Mouse (Mus musculus) kidney, embryonic 14.5 days (tissue): ENCODE measurements around the gene Nek8. TPM values are rescaled to one million over a fixed set of nuclear protein-coding genes. Genes with fewer than 3 reads are reported as not detected.
"Not testable (repeated sequence)": the region's sequence is repeated elsewhere in the genome, so short reads cannot be mapped to it uniquely, and the experiment has no call there.

Experiments
- ATAC-seq: fragments of 200-750 bp; cut with Nextera tagmentation; 2 replicates; pipeline ENCODE4 v1.8.0; 2017; ENCODE audit warnings: moderate number of reproducible peaks, mild to moderate bottlenecking, moderate TSS enrichment, moderate library complexity; ENCODE audit not compliant: low FRiP score, low TSS enrichment
- H3K27ac ChIP-seq: fragments of 300-500 bp; sonication (generic); 2 replicates; pipeline ENCODE4 v1.5.1; 2014; ENCODE audit warnings: low read depth, mild to moderate bottlenecking, low read length, moderate library complexity, mixed read lengths
- H3K27me3 ChIP-seq: fragments of 300-500 bp; sonication (generic); 2 replicates; pipeline ENCODE4 v1.6.1; 2014; ENCODE audit warnings: mild to moderate bottlenecking, low read length; ENCODE audit not compliant: control insufficient read depth, insufficient read depth
- H3K36me3 ChIP-seq: fragments of 300-500 bp; sonication (generic); 2 replicates; pipeline ENCODE4 v1.6.1; 2014; ENCODE audit warnings: low read length, mixed read lengths; ENCODE audit not compliant: control insufficient read depth, insufficient read depth
- H3K4me1 ChIP-seq: fragments of 300-500 bp; sonication (generic); 2 replicates; pipeline ENCODE4 v1.6.1; 2014; ENCODE audit warnings: low read length, mixed read lengths; ENCODE audit not compliant: control insufficient read depth, insufficient read depth
- H3K4me2 ChIP-seq: fragments of 300-500 bp; sonication (generic); replicated peaks from 2 replicates; pipeline ENCODE4 v1.6.1; 2014; ENCODE audit warnings: low read depth, mild to moderate bottlenecking, low read length
- H3K4me3 ChIP-seq: fragments of 300-500 bp; sonication (generic); 2 replicates; pipeline ENCODE4 v1.5.1; 2014; ENCODE audit warnings: mild to moderate bottlenecking, low read length
- H3K9ac ChIP-seq: fragments of 300-500 bp; sonication (generic); 2 replicates; pipeline ENCODE4 v1.6.1; 2014; ENCODE audit warnings: low read depth, mild to moderate bottlenecking, low read length, moderate library complexity
- H3K9me3 ChIP-seq: fragments of 300-500 bp; sonication (generic); 2 replicates; pipeline ENCODE4 v1.6.1; 2016; ENCODE audit warnings: low read length; ENCODE audit not compliant: control insufficient read depth
- WGBS: fragments of 180-500 bp; shearing (Covaris S2); extraction: QIAGEN DNeasy Blood & Tissue Kit; methylation state at CpG from one replicate; pipeline ENCODE4 v1.1.7; 2014; 5-methylcytosine and 5-hydroxymethylcytosine counted together
- polyA plus RNA-seq: library from polyadenylated mRNA; unstranded; fragments of >200 nt; fragmentation: Nextera tagmentation; extraction: Ambion mirVana; gene quantifications from 2 replicates; pipeline ENCODE4 v1.2.1, GENCODE M21; 2014

Gene Nek8
- polyA plus RNA-seq, 1 experiment from 2014 or later: 20.6 TPM

- Histone ChIP-seq H3K9ac (no peak overlapping the region), H3K36me3 (peaks cover 42% of the 10 kb centered on the region; the same call in 1 of the 2 replicates)
These were observed 29.6 kb downstream of the Nek8 start for GRCm38 (mm10) chr11:78146707-78147543.

DNA sequence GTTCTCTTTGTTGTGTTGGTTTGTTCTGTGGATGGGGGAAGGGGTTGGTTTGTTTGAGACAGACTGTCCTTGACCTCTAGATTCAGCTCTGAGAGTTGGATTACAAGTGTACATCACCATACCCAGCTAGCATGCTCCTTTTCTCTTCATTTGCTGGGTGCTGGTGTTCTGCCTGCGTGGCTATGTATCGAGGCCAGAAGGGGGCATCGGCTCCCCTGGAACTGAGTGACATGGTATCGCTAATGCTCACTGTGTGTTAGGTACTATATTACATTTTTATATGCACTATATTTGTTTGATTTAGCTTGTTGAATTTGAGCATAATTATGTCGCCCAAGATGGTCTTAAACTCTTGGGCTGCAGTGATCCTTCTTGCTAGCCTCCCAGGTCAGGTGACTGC, 30.3 kb downstream of the Nek8 start:
- Histone ChIP-seq H3K9me3 (no peaks in the 10 kb centered on the region), H3K4me3 (no peak overlapping the region), H3K4me1 (no peaks in the 10 kb centered on the region), H3K9ac (no peak overlapping the region), H3K36me3 (peaks cover 40% of the 10 kb centered on the region; the same call in 1 of the 2 replicates), H3K27me3 (no peaks in the 10 kb centered on the region), H3K4me2 (no peak overlapping the region), H3K27ac (no peak overlapping the region)
- ATAC-seq: no peak
- WGBS: 81% methylated on average over 5 of the region's 5 CpGs

More at GRCm38 (mm10) chr11:78146707-78147543, 29.6 kb downstream of the Nek8 start:
- no peak overlapping the region for H3K4me2 ChIP-seq
- ATAC-seq: no peak
- H3K27ac ChIP-seq: no peak overlapping the region
- no peaks in the 10 kb centered on the region for H3K9me3 ChIP-seq
- no peak overlapping the region for H3K4me3 ChIP-seq
- H3K27me3 ChIP-seq: no peaks in the 10 kb centered on the region
- no peaks in the 10 kb centered on the region for H3K4me1 ChIP-seq
- 91% methylated on average over 6 of the region's 6 CpGs for WGBS

DNA sequence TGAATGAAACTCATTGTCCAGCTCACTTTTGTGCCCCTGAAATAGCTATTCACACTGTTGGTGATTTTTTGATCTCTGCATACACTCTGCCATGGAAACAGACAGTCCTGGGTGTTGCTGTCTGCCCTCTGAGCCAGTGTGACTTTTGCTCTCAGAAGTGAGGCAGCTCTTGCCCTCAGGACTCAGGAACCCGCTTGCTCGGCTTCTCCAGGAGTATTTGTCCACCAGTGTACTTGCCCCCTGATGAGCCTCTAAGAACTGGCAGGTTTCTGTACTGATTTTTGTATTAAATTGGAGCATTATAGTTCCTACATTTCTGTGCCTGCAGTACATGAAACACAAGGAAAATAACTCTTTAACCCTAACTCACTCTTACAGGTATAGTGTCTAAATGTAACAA, 33.0 kb downstream of the Nek8 start:
- Histone ChIP-seq H3K27ac (no peak overlapping the region), H3K36me3 (peaks cover 29% of the 10 kb centered on the region; the same call in 1 of the 2 replicates), H3K9ac (no peak overlapping the region), H3K4me3 (no peak overlapping the region), H3K27me3 (no peaks in the 10 kb centered on the region), H3K4me1 (no peaks in the 10 kb centered on the region), H3K9me3 (no peaks in the 10 kb centered on the region), H3K4me2 (no peak overlapping the region)
- 90% methylated on average over 2 of the region's 2 CpGs for WGBS
- no peak for ATAC-seq

DNA sequence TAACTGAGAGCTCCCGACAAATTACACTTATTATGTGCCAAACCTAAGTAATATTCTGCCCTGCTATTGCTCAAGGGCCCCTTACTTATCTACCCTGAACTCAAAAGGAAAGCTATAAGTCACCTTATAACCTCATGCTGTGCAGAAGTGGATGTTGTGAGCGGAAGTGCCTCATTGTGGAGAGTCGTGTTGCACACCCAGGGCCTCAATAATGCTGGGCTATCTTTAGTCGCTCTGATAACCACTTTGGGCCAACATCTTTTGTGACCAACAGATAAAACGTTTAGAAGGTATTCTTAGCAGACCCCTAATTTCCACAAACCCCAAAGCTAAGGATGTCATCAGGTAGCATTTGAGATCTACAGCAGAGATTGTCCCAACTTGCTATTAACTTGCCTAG, 35.8 kb downstream of the Nek8 start:
- H3K36me3 ChIP-seq: peaks cover 26% of the 10 kb centered on the region; the same call in 1 of the 2 replicates
- ATAC-seq: no peak
- H3K27ac ChIP-seq: no peak overlapping the region
- no peaks in the 10 kb centered on the region for H3K27me3 ChIP-seq
- H3K4me2 ChIP-seq: no peak overlapping the region
- WGBS: 84% methylated on average over 5 of the region's 5 CpGs
- H3K4me3 ChIP-seq: no peak overlapping the region
- no peak overlapping the region for H3K9ac ChIP-seq
- no peaks in the 10 kb centered on the region for H3K4me1 ChIP-seq
- no peaks in the 10 kb centered on the region for H3K9me3 ChIP-seq

DNA sequence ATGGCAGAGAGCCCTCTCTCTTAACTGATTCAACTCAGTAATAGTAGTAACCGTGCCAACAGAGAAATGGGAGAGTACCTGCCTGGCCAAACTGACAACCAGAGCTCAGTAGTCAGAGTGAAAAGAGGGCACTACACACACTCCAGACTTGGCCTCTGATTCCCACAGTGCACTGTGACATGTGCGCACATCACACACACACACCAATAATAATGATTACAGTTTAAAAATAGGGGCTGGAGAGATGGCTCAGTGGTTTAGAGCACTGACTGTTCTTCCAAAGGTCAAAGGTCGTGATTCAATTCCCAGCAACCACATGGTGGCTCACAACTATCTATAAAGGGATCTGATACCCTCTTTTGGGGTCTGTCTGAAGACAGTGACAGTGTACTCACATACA, 38.5 kb downstream of the Nek8 start:
- no peak for ATAC-seq
- Histone ChIP-seq H3K4me2 (no peak overlapping the region), H3K4me1 (no peaks in the 10 kb centered on the region), H3K9ac (no peak overlapping the region), H3K27me3 (no peaks in the 10 kb centered on the region), H3K9me3 (no peaks in the 10 kb centered on the region), H3K27ac (no peak overlapping the region), H3K4me3 (no peak overlapping the region), H3K36me3 (0 out of 2 replicates have a peak, but pooled peaks cover 4% of the 10 kb centered on the region)
- WGBS: 84% methylated on average over 3 of the region's 3 CpGs

DNA sequence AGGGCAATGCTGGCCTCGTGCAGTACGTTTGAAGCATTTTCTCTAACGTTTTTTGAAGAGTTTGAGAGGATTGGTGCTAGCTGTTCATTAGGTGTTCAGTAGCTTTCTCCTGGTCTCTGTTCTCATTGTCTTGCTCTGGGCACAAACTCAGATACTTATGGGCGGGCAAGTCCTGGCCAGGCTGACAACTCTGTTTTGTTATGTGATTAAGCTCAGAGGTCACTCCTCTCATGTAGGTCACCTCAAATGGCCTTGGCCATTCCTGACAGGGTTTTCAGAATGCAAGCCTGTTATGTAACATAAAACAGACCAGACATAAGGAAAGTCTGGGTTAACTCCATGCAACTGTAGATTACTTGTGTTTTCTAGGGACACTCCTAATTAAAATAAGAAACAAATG, 38.9 kb downstream of the Nek8 start:
- H3K4me2 ChIP-seq: no peak overlapping the region
- ATAC-seq: no peak
- no peak overlapping the region for H3K4me3 ChIP-seq
- 0 out of 2 replicates have a peak, but pooled peaks cover 4% of the 10 kb centered on the region for H3K36me3 ChIP-seq
- H3K9me3 ChIP-seq: no peaks in the 10 kb centered on the region
- 82% methylated on average over 4 of the region's 4 CpGs for WGBS
- H3K27ac ChIP-seq: no peak overlapping the region
- no peak overlapping the region for H3K9ac ChIP-seq
- no peaks in the 10 kb centered on the region for H3K27me3 ChIP-seq
- H3K4me1 ChIP-seq: no peaks in the 10 kb centered on the region

GRCm38 (mm10) chr11:78136132-78136531, 40.3 kb downstream of the Nek8 start:
- 86% methylated on average over 1 of the region's 1 CpGs for WGBS
- no peak overlapping the region for H3K4me3 ChIP-seq
- no peaks in the 10 kb centered on the region for H3K27me3 ChIP-seq
- H3K9ac ChIP-seq: no peak overlapping the region
- H3K4me1 ChIP-seq: no peaks in the 10 kb centered on the region
- H3K9me3 ChIP-seq: no peaks in the 10 kb centered on the region
- no peak overlapping the region for H3K4me2 ChIP-seq
- no peak for ATAC-seq
- 0 out of 2 replicates have a peak, but pooled peaks cover 4% of the 10 kb centered on the region for H3K36me3 ChIP-seq
- no peak overlapping the region for H3K27ac ChIP-seq

DNA sequence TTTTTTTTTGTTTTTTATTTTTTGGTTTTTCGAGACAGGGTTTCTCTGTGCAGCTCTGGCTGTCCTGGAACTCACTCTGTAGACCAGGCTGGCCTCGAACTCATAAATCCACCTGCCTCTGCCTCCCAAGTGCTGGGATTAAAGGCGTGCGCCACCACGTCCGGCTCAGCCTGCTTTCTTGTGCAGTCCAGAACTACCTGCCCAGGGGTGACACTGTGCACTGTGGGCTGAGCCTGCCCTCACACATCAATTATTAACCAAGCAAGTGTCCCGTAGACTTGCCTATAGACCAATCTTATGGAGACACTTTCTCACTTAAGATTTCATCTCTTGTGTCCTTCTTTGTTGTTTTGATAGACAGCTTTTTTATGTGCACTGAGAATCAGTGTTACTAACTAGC, 41.2 kb downstream of the Nek8 start:
- H3K4me3 ChIP-seq, H3K9ac ChIP-seq, ATAC-seq, H3K4me2 ChIP-seq, H3K9me3 ChIP-seq, H3K27ac ChIP-seq, H3K4me1 ChIP-seq, H3K27me3 ChIP-seq, H3K36me3 ChIP-seq: not testable (repeated sequence)
- WGBS: 73% methylated on average over 7 of the region's 7 CpGs

- H3K27me3 ChIP-seq: no peaks in the 10 kb centered on the region
- no peaks in the 10 kb centered on the region for H3K36me3 ChIP-seq
- no peak for ATAC-seq
- H3K9me3 ChIP-seq: no peaks in the 10 kb centered on the region
- H3K9ac ChIP-seq: no peak overlapping the region
- no peaks in the 10 kb centered on the region for H3K4me1 ChIP-seq
- no peak overlapping the region for H3K4me3 ChIP-seq
- no peak overlapping the region for H3K27ac ChIP-seq
- 82% methylated on average over 3 of the region's 3 CpGs for WGBS
- H3K4me2 ChIP-seq: no peak overlapping the region
These were observed 42.1 kb downstream of the Nek8 start for GRCm38 (mm10) chr11:78134344-78134743.
